Mouse (Mus musculus) CH12.LX (cell line): ENCODE data around the gene Ctnna2. TPM values are rescaled to one million over a fixed set of nuclear protein-coding genes. Genes with fewer than 3 reads are reported as not detected.

ENCODE experiments used
- DNase-seq: peaks from one replicate; pipeline ENCODE4 v3.0.0-alpha.2; 2013; ENCODE audit errors: extremely low read depth
- H3K27ac ChIP-seq: 2 replicates; pipeline ENCODE4 v1.5.1; 2012; ENCODE audit warnings: low read depth, mild to moderate bottlenecking, control low read depth, moderate library complexity; ENCODE audit not compliant: insufficient read depth
- H3K27me3 ChIP-seq: replicated peaks from 2 replicates; pipeline ENCODE3; 2012; ENCODE audit warnings: inconsistent platforms
- H3K36me3 ChIP-seq, 2 experiments: replicated peaks in 1 of 2; 2 replicates each; pipeline versions ENCODE3 to v1.6.1; 2012; ENCODE audit warnings: inconsistent platforms in 1 of 2, low read length in 1 of 2, mild to moderate bottlenecking in 1 of 2, mixed read lengths in 1 of 2, moderate library complexity in 1 of 2; ENCODE audit not compliant: control insufficient read depth in 1 of 2, insufficient read depth in 1 of 2
- H3K4me1 ChIP-seq, 2 experiments: 2 replicates each; pipeline ENCODE4 v1.6.1; 2012; ENCODE audit warnings: inconsistent platforms in 1 of 2, moderate library complexity in 1 of 2; ENCODE audit not compliant: insufficient read depth in 2 of 2, control insufficient read depth in 1 of 2
- H3K4me2 ChIP-seq: 2 replicates; pipeline ENCODE4 v1.6.1; 2012; ENCODE audit warnings: low read depth, mild to moderate bottlenecking, control low read depth; ENCODE audit not compliant: poor library complexity, insufficient read depth, severe bottlenecking
- H3K4me3 ChIP-seq, 3 experiments: fragments of 150-350 bp in 1 of 3; sonication (generic) in 1 of 3; replicated peaks in 1 of 3; 2 replicates each; pipeline versions ENCODE3 to v1.5.1; 2011 to 2012; ENCODE audit warnings: low read depth in 2 of 3, low read length in 2 of 3, mild to moderate bottlenecking in 2 of 3, moderate library complexity in 2 of 3, control low read depth in 1 of 3, improper control_type of control experiment in 1 of 3, inconsistent platforms in 1 of 3, mixed read lengths in 1 of 3; ENCODE audit not compliant: poor library complexity in 1 of 3
- H3K79me2 ChIP-seq: replicated peaks from 2 replicates; pipeline ENCODE4 v1.6.1; 2012; ENCODE audit warnings: mild to moderate bottlenecking, moderate library complexity; ENCODE audit not compliant: control insufficient read depth, poor library complexity, insufficient read depth, severe bottlenecking; ENCODE audit errors: extremely low read depth
- H3K9ac ChIP-seq: 2 replicates; pipeline ENCODE4 v1.6.1; 2012; ENCODE audit warnings: low read depth, mild to moderate bottlenecking, control low read depth, moderate library complexity; ENCODE audit not compliant: insufficient read depth
- H3K9me3 ChIP-seq: replicated peaks from 2 replicates; pipeline ENCODE3; 2012; ENCODE audit warnings: low read length, inconsistent platforms, mixed read lengths
- BHLHE40 ChIP-seq: IDR thresholded peaks from 2 replicates; pipeline ENCODE4 v1.6.1; 2011; ENCODE audit warnings: mild to moderate bottlenecking, low read depth, low read length, improper control_type of control experiment
- CTCF ChIP-seq, 2 experiments: IDR thresholded peaks in 1 of 2; conservative IDR thresholded peaks in 1 of 2; 2 replicates each; pipeline ENCODE4 v1.5.1; 2011 to 2012; ENCODE audit warnings: low read depth in 2 of 2, low read length in 2 of 2, improper control_type of control experiment in 1 of 2, inconsistent platforms in 1 of 2, mild to moderate bottlenecking in 1 of 2, moderate library complexity in 1 of 2
- E2F4 ChIP-seq: IDR thresholded peaks from 2 replicates; pipeline ENCODE4 v1.6.1; 2011; ENCODE audit warnings: low read depth, low read length, improper control_type of control experiment; ENCODE audit not compliant: insufficient replicate concordance
- ELF1 ChIP-seq: IDR thresholded peaks from 2 replicates; pipeline ENCODE4 v1.6.1; 2014; ENCODE audit warnings: low read depth, mild to moderate bottlenecking, inconsistent platforms, low read length, improper control_type of control experiment
- EP300 ChIP-seq: IDR thresholded peaks from 2 replicates; pipeline ENCODE4 v1.6.1; 2011; ENCODE audit warnings: low read length, improper control_type of control experiment
- ETS1 ChIP-seq: conservative IDR thresholded peaks from 2 replicates; pipeline ENCODE4 v1.6.1; 2012; ENCODE audit warnings: low read depth, mild to moderate bottlenecking, inconsistent platforms, low read length, improper control_type of control experiment, moderate library complexity
- GABPA ChIP-seq: IDR thresholded peaks from 2 replicates; pipeline ENCODE4 v1.6.1; 2012; ENCODE audit warnings: low read depth, low read length, improper control_type of control experiment, inconsistent platforms; ENCODE audit not compliant: insufficient replicate concordance
- IRF4 ChIP-seq: IDR thresholded peaks from 2 replicates; pipeline ENCODE4 v1.6.1; 2014; ENCODE audit warnings: low read depth, mild to moderate bottlenecking, inconsistent platforms, low read length, improper control_type of control experiment
- KAT2A ChIP-seq: IDR thresholded peaks from 2 replicates; pipeline ENCODE4 v1.6.1; 2012; ENCODE audit warnings: low read length, improper control_type of control experiment, inconsistent platforms; ENCODE audit not compliant: insufficient replicate concordance
- MAFK ChIP-seq: IDR thresholded peaks from 2 replicates; pipeline ENCODE4 v1.6.1; 2011; ENCODE audit warnings: low read length, improper control_type of control experiment; ENCODE audit not compliant: insufficient replicate concordance
- MAX ChIP-seq: IDR thresholded peaks from 2 replicates; pipeline ENCODE4 v1.6.1; 2011; ENCODE audit warnings: low read length, improper control_type of control experiment
- MAZ ChIP-seq: IDR thresholded peaks from 2 replicates; pipeline ENCODE4 v1.6.1; 2012; ENCODE audit warnings: low read depth, mild to moderate bottlenecking, inconsistent platforms, low read length, improper control_type of control experiment, moderate library complexity
- MEF2A ChIP-seq: IDR thresholded peaks from 2 replicates; pipeline ENCODE4 v1.6.1; 2014; ENCODE audit warnings: low read depth, mild to moderate bottlenecking, inconsistent platforms, low read length, improper control_type of control experiment, borderline replicate concordance
- MYC ChIP-seq: IDR thresholded peaks from 2 replicates; pipeline ENCODE4 v1.6.1; 2011; ENCODE audit warnings: low read depth, mild to moderate bottlenecking, improper control_type of control experiment, low read length
- NELFE ChIP-seq: IDR thresholded peaks from 2 replicates; pipeline ENCODE4 v1.6.1; 2011; ENCODE audit warnings: low read depth, low read length, improper control_type of control experiment
- NRF1 ChIP-seq: IDR thresholded peaks from 2 replicates; pipeline ENCODE4 v1.6.1; 2014; ENCODE audit warnings: low read depth, mild to moderate bottlenecking, inconsistent platforms, low read length, improper control_type of control experiment, moderate library complexity
- POLR2A ChIP-seq: IDR thresholded peaks from 2 replicates; pipeline ENCODE4 v1.6.1; 2011; ENCODE audit warnings: low read depth, mild to moderate bottlenecking, improper control_type of control experiment, low read length
- RAD21 ChIP-seq: IDR thresholded peaks from 2 replicates; pipeline ENCODE4 v1.6.1; 2011; ENCODE audit warnings: low read depth, mild to moderate bottlenecking, low read length, improper control_type of control experiment, moderate library complexity
- RCOR1 ChIP-seq: conservative IDR thresholded peaks from 2 replicates; pipeline ENCODE4 v1.6.1; 2012; ENCODE audit warnings: low read depth, mild to moderate bottlenecking, inconsistent platforms, low read length, improper control_type of control experiment
- SIN3A ChIP-seq: IDR thresholded peaks from 2 replicates; pipeline ENCODE4 v1.6.1; 2012; ENCODE audit warnings: low read length, improper control_type of control experiment, inconsistent platforms
- SMC3 ChIP-seq: IDR thresholded peaks from 2 replicates; pipeline ENCODE4 v1.6.1; 2011; ENCODE audit warnings: low read depth, low read length, improper control_type of control experiment
- TBP ChIP-seq: conservative IDR thresholded peaks from 2 replicates; pipeline ENCODE4 v1.6.1; 2011; ENCODE audit warnings: low read depth, low read length, improper control_type of control experiment
- TCF12 ChIP-seq: IDR thresholded peaks from 2 replicates; pipeline ENCODE4 v1.6.1; 2014; ENCODE audit warnings: low read depth, mild to moderate bottlenecking, inconsistent platforms, low read length, improper control_type of control experiment
- UBTF ChIP-seq: IDR thresholded peaks from 2 replicates; pipeline ENCODE4 v1.6.1; 2012; ENCODE audit warnings: low read depth, mild to moderate bottlenecking, inconsistent platforms, low read length, improper control_type of control experiment, moderate library complexity
- USF1 ChIP-seq: IDR thresholded peaks from 2 replicates; pipeline ENCODE4 v1.6.1; 2014; ENCODE audit warnings: low read depth, mild to moderate bottlenecking, inconsistent platforms, low read length, improper control_type of control experiment
- USF2 ChIP-seq: conservative IDR thresholded peaks from 2 replicates; pipeline ENCODE4 v1.6.1; 2011; ENCODE audit warnings: low read depth, low read length, improper control_type of control experiment
- ZC3H11A ChIP-seq: IDR thresholded peaks from 2 replicates; pipeline ENCODE4 v1.6.1; 2012; ENCODE audit warnings: low read depth, mild to moderate bottlenecking, inconsistent platforms, low read length, improper control_type of control experiment
- dilution Hi-C: fragments of 300-500 bp; cut with MboI; formaldehyde crosslinking; loops from 2 replicates; pipeline ENCODE4 v1.14.3; 2020; ENCODE audit warnings: low sequenced_read_pairs; ENCODE audit not compliant: extremely low pct_unique_long_range_greater_than_20kb, extremely low pct_ligation_motif_present
- in situ Hi-C: fragments of 300-500 bp; cut with MboI; formaldehyde crosslinking; loops from 3 replicates; pipeline ENCODE4 v1.14.3; 2019; ENCODE audit warnings: low sequenced_read_pairs, low pct_ligation_motif_present, low pct_unique_long_range_greater_than_20kb, mixed read lengths
- polyA plus RNA-seq: library from polyadenylated mRNA; unstranded; fragments of >175 nt; gene quantifications from 2 replicates; pipeline ENCODE4 v1.2.1, GENCODE M21; 2012; ENCODE audit warnings: low read depth; ENCODE audit not compliant: insufficient read length
- total RNA-seq, 2 experiments: library from RNA; depleted of rRNA; stranded (reverse); fragments of 300-350 nt in 1 of 2; fragments of >200 nt in 1 of 2; gene quantifications; 2 replicates each; pipeline ENCODE4 v1.2.3; 2012 to 2014

Gene Ctnna2
- total and polyA plus RNA-seq, 3 experiments, result not detected

- H3K9me3 ChIP-seq, result peaks cover 40% of the 10 kb centered on the region
- H3K4me1 ChIP-seq, result no peaks in the 10 kb centered on the region
- H3K79me2 ChIP-seq, result no peaks in the 10 kb centered on the region
- H3K4me2 ChIP-seq, result no peak overlapping the region
- H3K27ac ChIP-seq, result no peak overlapping the region
- dilution Hi-C loops (no loop called here), in situ Hi-C loops (no loop called here)
- H3K4me3 ChIP-seq, result no peak overlapping the region
- no peaks in the 10 kb centered on the region for H3K27me3 ChIP-seq
- no peaks in the 10 kb centered on the region for H3K36me3 ChIP-seq
- TF ChIP-seq MEF2A (no peak), CTCF (conservative IDR thresholded peaks at IDR 0.05 in 1 of 2, IDR thresholded peaks at IDR 0.05 in 1 of 2; ENCODE audit: low read depth in 2 of 2, low read length in 2 of 2) (no peak), TBP (no peak), BHLHE40 (no peak), RCOR1 (no peak), ETS1 (no peak), MAZ (no peak), UBTF (no peak), IRF4 (no peak), POLR2A (no peak), KAT2A (no peak), E2F4 (no peak), EP300 (no peak), NELFE (no peak), USF1 (no peak), USF2 (no peak), TCF12 (no peak)
- no peak overlapping the region for H3K9ac ChIP-seq
- no peak for DNase-seq
These were observed 587.8 kb downstream of the Ctnna2 start for GRCm38 (mm10) chr6:77391663-77392062.

DNA sequence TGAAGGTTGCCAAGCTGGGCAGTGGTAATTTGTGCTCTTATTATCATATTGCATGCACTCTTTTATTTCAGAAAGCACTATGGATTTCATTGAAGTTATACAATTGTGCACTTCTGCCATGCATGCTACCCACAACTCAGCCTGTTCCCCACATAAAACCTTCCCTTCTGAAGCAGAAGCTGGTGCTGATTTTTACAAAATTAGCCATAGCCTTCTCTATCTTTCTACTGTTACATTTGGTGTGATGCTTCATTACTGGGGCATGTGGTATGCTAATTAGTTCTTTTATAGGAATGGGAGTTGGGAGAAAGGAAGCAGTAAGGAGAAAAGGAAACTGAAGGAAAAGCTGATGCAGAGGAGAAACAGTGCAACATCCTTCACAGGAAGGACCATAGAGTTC is 598.2 kb downstream of the Ctnna2 start:
- H3K36me3 ChIP-seq, result no peaks in the 10 kb centered on the region
- no peak overlapping the region for H3K9ac ChIP-seq
- H3K9me3 ChIP-seq, result peaks cover 47% of the 10 kb centered on the region
- no peaks in the 10 kb centered on the region for H3K27me3 ChIP-seq
- TF ChIP-seq NRF1 (no peak), SMC3 (no peak), USF2 (no peak), TBP (no peak), UBTF (no peak), USF1 (no peak), MAFK (no peak), KAT2A (no peak), ELF1 (no peak), ZC3H11A (no peak), BHLHE40 (no peak), EP300 (no peak), ETS1 (no peak), GABPA (no peak), MAX (no peak), MYC (no peak), IRF4 (no peak), CTCF (conservative IDR thresholded peaks at IDR 0.05 in 1 of 2, IDR thresholded peaks at IDR 0.05 in 1 of 2; ENCODE audit: low read depth in 2 of 2, low read length in 2 of 2) (no peak), RAD21 (no peak), SIN3A (no peak)
- H3K4me1 ChIP-seq, result no peaks in the 10 kb centered on the region
- in situ Hi-C loops (no loop called here), dilution Hi-C loops (no loop called here)
- no peak overlapping the region for H3K4me3 ChIP-seq
- H3K27ac ChIP-seq, result no peak overlapping the region
- H3K4me2 ChIP-seq, result no peak overlapping the region
- DNase-seq, result no peak
- no peaks in the 10 kb centered on the region for H3K79me2 ChIP-seq
